Mouse (Mus musculus) hindbrain, embryonic 16.5 days (tissue): ENCODE data around the gene Gkap1. TPM values are rescaled to one million over a fixed set of nuclear protein-coding genes. Genes with fewer than 3 reads are reported as not detected.
A peak's percentile ranks its signal among the peaks of the same experiment; 100 is the strongest.

ENCODE experiments used
- ATAC-seq: fragments of 200-750 bp; cut with Nextera tagmentation; 2 replicates; pipeline ENCODE4 v1.8.0; 2017; ENCODE audit warnings: moderate TSS enrichment, moderate library complexity
- H3K27ac ChIP-seq: fragments of 300-500 bp; sonication (generic); 2 replicates; pipeline ENCODE4 v1.5.1; 2014; ENCODE audit warnings: low read depth, mild to moderate bottlenecking, control low read depth, low read length, moderate library complexity
- H3K27me3 ChIP-seq: fragments of 300-500 bp; sonication (generic); replicated peaks from 2 replicates; pipeline ENCODE4 v1.6.1; 2014; ENCODE audit warnings: low read length; ENCODE audit not compliant: control insufficient read depth, insufficient read depth
- H3K36me3 ChIP-seq: fragments of 300-500 bp; sonication (generic); 2 replicates; pipeline ENCODE4 v1.6.1; 2014; ENCODE audit warnings: mild to moderate bottlenecking, low read length, moderate library complexity, mixed read lengths; ENCODE audit not compliant: control insufficient read depth, insufficient read depth
- H3K4me1 ChIP-seq: fragments of 300-500 bp; sonication (generic); 2 replicates; pipeline ENCODE4 v1.6.1; 2014; ENCODE audit warnings: low read depth, low read length; ENCODE audit not compliant: control insufficient read depth, insufficient read depth
- H3K4me2 ChIP-seq: fragments of 300-500 bp; sonication (generic); 2 replicates; pipeline ENCODE4 v1.6.1; 2014; ENCODE audit warnings: mild to moderate bottlenecking, low read length, control low read depth, moderate library complexity
- H3K4me3 ChIP-seq: fragments of 300-500 bp; sonication (generic); 2 replicates; pipeline ENCODE4 v1.5.1; 2014; ENCODE audit warnings: mild to moderate bottlenecking, low read length, control low read depth, moderate library complexity
- H3K9ac ChIP-seq: fragments of 300-500 bp; sonication (generic); 2 replicates; pipeline ENCODE4 v1.6.1; 2014; ENCODE audit warnings: low read depth, mild to moderate bottlenecking, control low read depth, low read length, moderate library complexity
- H3K9me3 ChIP-seq: fragments of 300-500 bp; sonication (generic); 2 replicates; pipeline ENCODE4 v1.6.1; 2014; ENCODE audit warnings: mild to moderate bottlenecking, low read length, moderate library complexity; ENCODE audit not compliant: control insufficient read depth
- WGBS: fragments of 180-500 bp; shearing (Covaris S2); extraction: QIAGEN DNeasy Blood & Tissue Kit; methylation state at CpG from one replicate; pipeline ENCODE4 v1.1.7; 2014; 5-methylcytosine and 5-hydroxymethylcytosine counted together
- polyA plus RNA-seq: library from polyadenylated mRNA; unstranded; fragments of >200 nt; fragmentation: Nextera tagmentation; extraction: Ambion mirVana; gene quantifications from 2 replicates; pipeline ENCODE4 v1.2.1, GENCODE M21; 2015

Gkap1 gene
- polyA plus RNA-seq, 1 experiment from 2014 or later: 22.8 TPM

DNA sequence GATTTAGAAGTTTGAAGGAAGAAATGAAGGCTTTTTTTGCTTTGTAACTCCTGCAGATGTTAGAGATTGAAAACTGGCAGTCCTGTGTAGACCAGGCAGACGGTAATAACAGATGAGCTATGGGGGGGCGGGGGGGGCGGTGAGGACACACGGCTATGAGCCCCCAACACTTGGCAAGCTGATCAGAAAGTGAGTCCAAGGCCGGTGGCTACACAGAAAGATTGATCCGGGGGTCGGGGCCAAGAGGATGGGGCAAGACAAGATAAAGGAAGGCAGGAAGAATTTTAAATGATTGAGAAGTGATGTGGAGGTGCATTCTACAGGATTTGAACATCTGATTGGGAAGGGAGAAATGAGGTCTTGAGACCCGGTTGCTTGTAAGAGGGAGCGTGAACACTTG is 423 bp downstream of the Gkap1 start:
- ATAC-seq: no peak
- peak overlapping the region; percentile 87 for H3K4me2 ChIP-seq
- H3K9ac ChIP-seq: 0 out of 2 replicates have a peak overlapping the region, but pooled peaks have one; percentile 26
- H3K4me3 ChIP-seq: peak overlapping the region; percentile 98
- no peaks in the 10 kb centered on the region for H3K27me3 ChIP-seq
- no peaks in the 10 kb centered on the region for H3K36me3 ChIP-seq
- no peak overlapping the region for H3K27ac ChIP-seq
- WGBS: 21% methylated on average over 9 of the region's 9 CpGs
- H3K9me3 ChIP-seq: no peaks in the 10 kb centered on the region
- H3K4me1 ChIP-seq: peaks cover 15% of the 10 kb centered on the region

DNA sequence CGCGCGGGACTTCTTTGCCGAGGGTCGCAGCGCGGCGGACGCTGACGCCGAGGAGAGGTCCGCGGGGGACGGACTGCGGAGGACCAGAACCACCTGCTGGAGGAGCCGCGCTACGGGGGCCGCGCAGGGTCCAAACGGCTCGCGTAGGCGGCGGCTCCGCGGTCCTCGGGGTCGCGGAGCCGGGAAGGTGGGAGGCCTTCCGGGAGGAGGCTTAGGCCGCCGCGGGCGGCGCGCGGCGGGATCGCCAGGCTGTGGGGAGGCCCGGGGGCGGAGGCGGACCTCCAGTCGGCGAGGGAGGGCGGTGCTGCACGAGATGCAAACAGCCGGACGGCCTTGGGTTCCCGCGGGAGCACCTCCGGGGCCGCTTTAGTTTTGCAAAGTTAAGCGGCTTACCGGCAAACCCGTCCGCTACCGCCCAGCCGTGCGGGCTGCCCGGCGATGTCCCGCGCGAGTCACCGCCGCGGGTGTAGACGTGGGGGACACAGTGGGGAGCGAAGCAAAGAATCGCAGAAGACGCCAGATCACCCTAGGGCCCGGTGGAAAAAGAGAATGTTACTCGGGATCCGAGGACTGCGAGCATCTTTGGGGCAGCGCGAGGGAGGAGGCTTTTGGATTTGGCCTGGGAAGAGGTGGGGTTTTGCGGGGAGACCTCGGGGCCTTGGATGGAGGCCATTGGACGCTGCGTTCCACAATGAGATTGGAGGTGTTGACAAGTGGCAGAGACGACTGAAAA is 1.1 kb downstream of the Gkap1 start:
- Histone ChIP-seq H3K9ac (peak overlapping the region; percentile 90), H3K27me3 (no peaks in the 10 kb centered on the region), H3K36me3 (no peaks in the 10 kb centered on the region), H3K4me1 (peaks cover 15% of the 10 kb centered on the region), H3K4me3 (peak overlapping the region; percentile 98), H3K9me3 (no peaks in the 10 kb centered on the region), H3K4me2 (peak overlapping the region; percentile 87), H3K27ac (peak overlapping the region; percentile 84)
- ATAC-seq: peak; percentile 89
- WGBS: under 1% methylated on average over 65 of the region's 84 CpGs

DNA sequence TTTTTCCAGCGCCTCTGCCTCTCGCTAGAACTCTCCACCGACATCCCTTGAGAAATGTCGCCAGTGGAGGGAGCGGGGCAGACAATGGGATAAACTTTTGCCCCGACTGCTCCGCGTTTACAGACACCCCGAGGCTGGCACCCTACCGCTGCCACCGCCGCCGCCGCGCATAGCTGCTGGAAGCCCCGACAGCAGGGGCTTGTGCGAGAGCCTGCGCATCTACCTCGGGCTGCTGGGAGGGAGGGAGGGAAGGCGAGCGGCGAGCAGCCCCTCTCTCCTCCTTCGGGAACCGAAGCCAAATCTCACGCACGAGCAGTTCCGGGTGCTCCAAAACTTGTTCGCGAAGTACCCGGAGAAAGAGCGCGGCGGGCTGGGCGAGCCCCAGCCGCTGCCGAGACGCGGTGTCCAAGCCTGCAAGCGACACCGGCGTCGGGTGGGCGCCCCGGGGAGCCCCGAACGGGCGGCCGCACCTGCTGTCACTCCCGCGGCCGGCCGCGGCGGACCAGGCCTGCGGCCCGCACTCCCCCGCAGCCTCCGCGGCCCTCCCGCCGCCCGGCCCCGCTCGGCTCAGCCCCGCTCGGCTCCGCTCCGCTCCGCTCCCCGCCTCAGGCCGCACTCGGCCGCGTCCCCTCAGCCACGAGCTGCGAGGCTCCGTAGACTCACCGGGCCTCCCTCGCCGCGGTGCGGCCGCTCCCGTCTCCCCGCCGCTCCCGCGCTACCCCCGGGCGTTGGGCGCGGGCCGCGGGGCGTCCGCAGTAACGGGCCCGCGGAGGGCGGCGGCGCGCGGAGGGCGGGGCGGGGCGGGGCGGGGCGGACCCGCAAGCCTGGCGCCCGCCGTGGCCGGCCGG is 1.9 kb downstream of the Gkap1 start:
- WGBS: under 1% methylated on average over 47 of the region's 115 CpGs
- H3K4me3 ChIP-seq: peak overlapping the region; percentile 98
- no peaks in the 10 kb centered on the region for H3K9me3 ChIP-seq
- H3K36me3 ChIP-seq: no peaks in the 10 kb centered on the region
- H3K27ac ChIP-seq: peak overlapping the region; percentile 84
- ATAC-seq: peak; percentile 80
- peaks cover 15% of the 10 kb centered on the region for H3K4me1 ChIP-seq
- no peaks in the 10 kb centered on the region for H3K27me3 ChIP-seq
- peak overlapping the region; percentile 90 for H3K9ac ChIP-seq
- H3K4me2 ChIP-seq: peak overlapping the region; percentile 87

DNA sequence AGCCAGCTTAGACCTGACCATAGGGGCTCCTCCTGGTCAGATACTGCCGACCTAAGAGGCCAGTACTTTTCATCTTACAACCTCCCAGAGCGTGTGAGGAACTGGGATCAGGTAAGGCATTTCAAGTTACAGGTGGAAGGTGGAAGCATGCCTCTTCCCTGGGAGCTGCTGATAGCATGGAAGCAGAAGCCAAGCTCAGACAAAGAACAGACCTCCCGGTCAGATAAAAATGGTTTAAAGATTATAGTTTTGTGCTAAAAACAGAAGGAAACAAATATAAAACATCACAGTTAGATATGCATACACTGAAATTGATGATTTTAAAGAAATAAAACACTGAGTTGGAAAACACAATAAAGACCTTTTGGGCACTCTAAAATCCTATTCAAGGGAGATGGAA is 8.6 kb downstream of the Gkap1 start:
- 85% methylated on average over 3 of the region's 3 CpGs for WGBS
- H3K9me3 ChIP-seq: no peaks in the 10 kb centered on the region
- no peak overlapping the region for H3K27ac ChIP-seq
- no peaks in the 10 kb centered on the region for H3K4me1 ChIP-seq
- ATAC-seq: no peak
- H3K9ac ChIP-seq: no peak overlapping the region
- no peak overlapping the region for H3K4me2 ChIP-seq
- no peak overlapping the region for H3K4me3 ChIP-seq
- H3K27me3 ChIP-seq: no peaks in the 10 kb centered on the region
- H3K36me3 ChIP-seq: peaks cover 4% of the 10 kb centered on the region; the same call in 1 of the 2 replicates

DNA sequence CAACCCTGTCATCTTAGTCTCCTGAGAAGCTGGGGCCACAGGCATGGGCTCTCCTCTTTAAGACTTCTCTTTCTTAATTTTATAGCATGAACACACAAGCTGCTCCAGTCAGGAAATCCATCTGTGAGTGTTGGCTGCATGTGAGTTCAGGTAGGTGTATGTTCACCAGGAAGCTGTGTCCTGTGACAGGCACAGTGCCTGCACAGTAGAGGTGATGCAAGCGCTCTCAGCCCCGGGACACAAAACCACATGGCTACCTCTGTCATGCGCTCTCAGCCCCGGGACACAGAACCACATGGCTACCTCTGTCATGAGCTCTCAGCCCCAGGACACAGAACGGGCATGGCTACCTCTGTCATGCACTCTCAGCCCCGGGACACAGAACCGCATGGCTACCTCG is 12.0 kb downstream of the Gkap1 start:
- ATAC-seq: no peak
- Histone ChIP-seq H3K4me1 (no peaks in the 10 kb centered on the region), H3K27ac (no peak overlapping the region), H3K27me3 (no peaks in the 10 kb centered on the region), H3K9ac (no peak overlapping the region), H3K36me3 (peaks cover 8% of the 10 kb centered on the region), H3K4me2 (no peak overlapping the region), H3K9me3 (no peaks in the 10 kb centered on the region), H3K4me3 (no peak overlapping the region)
- 88% methylated on average over 8 of the region's 8 CpGs for WGBS

DNA sequence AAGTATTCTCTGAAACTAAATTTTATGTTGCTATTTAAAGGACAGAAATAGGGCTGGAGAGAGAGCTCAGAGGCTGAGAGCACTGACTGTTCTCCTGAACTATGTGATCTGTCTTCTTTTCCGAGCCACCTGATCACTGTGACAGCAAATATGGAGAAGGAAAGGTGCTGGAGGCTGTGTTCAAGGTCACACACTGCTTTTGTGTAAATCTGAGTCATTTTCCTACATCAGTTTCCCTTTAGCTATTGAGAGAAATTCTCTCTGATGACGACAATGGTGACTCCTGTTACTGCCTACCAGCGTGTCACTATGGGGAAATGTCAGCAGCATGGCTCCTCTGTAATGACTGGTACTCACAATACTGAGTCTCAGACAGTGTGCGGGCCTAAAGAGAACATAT is 13.8 kb downstream of the Gkap1 start:
- Histone ChIP-seq H3K27me3 (no peaks in the 10 kb centered on the region), H3K4me3 (no peak overlapping the region), H3K27ac (no peak overlapping the region), H3K4me1 (no peaks in the 10 kb centered on the region), H3K4me2 (no peak overlapping the region), H3K9me3 (no peaks in the 10 kb centered on the region), H3K36me3 (peaks cover 8% of the 10 kb centered on the region), H3K9ac (no peak overlapping the region)
- WGBS: 94% methylated on average over 4 of the region's 4 CpGs
- ATAC-seq: no peak

DNA sequence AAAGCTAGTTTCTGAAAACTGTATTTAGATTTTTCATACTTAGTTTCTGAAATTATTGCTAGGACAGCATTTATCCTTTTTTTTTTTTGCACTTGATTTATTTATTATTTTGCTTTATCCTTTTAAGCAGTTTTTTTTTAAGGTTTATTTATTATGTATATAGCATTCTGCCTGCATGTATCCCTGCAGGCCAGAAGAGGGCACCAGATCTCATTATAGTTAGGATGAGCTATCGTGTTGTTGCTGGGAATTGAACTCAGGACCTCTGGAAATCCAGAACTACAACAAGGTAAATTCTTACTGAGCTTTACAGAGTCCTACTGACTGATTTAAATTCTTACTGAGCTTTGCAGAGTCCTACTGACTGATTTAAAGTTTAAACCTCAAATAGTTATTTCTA is 22.2 kb downstream of the Gkap1 start:
- H3K4me1 ChIP-seq: no peaks in the 10 kb centered on the region
- peaks cover 20% of the 10 kb centered on the region for H3K36me3 ChIP-seq
- H3K4me2 ChIP-seq: no peak overlapping the region
- ATAC-seq: no peak
- 83% methylated on average over 1 of the region's 1 CpGs for WGBS
- H3K9ac ChIP-seq: no peak overlapping the region
- H3K27ac ChIP-seq: no peak overlapping the region
- H3K9me3 ChIP-seq: no peaks in the 10 kb centered on the region
- no peak overlapping the region for H3K4me3 ChIP-seq
- H3K27me3 ChIP-seq: no peaks in the 10 kb centered on the region

DNA sequence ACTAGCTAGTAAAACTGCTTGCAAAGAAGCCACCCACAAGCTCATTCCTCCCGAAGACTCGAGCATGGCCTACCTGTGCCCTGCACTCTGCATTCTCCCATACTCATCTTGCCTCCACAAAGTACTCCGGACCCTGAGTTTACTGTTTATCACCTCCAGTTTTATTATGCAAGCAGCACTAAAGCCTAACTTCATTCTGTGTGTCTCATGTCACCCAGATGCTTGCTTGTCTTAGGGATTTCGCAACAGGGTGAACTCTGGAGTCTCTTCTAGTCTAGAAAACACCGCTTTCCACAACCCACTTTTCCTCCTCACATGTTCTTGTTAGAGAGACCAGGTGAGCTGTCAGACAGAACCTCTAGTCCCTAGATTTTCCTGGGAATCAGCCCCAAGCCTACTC is 26.5 kb downstream of the Gkap1 start:
- no peak for ATAC-seq
- WGBS: 96% methylated on average over 5 of the region's 5 CpGs
- Histone ChIP-seq H3K4me3 (no peak overlapping the region), H3K36me3 (peaks cover 8% of the 10 kb centered on the region), H3K4me1 (no peaks in the 10 kb centered on the region), H3K27me3 (no peaks in the 10 kb centered on the region), H3K9me3 (no peaks in the 10 kb centered on the region), H3K9ac (no peak overlapping the region), H3K27ac (no peak overlapping the region), H3K4me2 (no peak overlapping the region)

DNA sequence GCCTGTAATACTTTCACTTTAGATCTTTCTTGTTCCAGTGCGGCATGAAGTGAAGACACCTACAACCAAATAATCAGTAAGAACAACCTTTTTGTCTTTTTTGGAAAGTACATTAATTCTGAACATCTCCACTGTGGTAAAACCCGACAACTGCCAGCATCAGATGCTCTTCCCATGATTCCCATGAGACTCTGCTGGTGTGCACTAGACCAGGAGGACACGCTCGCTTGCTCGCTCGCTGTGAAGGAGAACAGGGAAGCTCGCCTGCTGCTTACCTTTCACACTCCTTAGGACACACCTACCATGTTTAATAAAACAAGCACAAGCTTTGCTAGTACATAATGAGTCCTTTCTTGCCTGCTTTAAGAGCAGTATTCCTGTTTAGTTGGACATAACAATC is 39.0 kb downstream of the Gkap1 start:
- H3K4me1 ChIP-seq: no peaks in the 10 kb centered on the region
- ATAC-seq: no peak
- no peak overlapping the region for H3K27ac ChIP-seq
- no peaks in the 10 kb centered on the region for H3K27me3 ChIP-seq
- H3K4me3 ChIP-seq: no peak overlapping the region
- H3K4me2 ChIP-seq: no peak overlapping the region
- H3K9me3 ChIP-seq: no peaks in the 10 kb centered on the region
- 83% methylated on average over 7 of the region's 7 CpGs for WGBS
- H3K36me3 ChIP-seq: peaks cover 11% of the 10 kb centered on the region; the same call in 1 of the 2 replicates
- H3K9ac ChIP-seq: no peak overlapping the region
